ENCODE assay signal across 8 mouse cellular contexts in genomic region chr14:25464611-25465307, GRCm38 (mm10). TPM values are rescaled to one million over a fixed set of nuclear protein-coding genes. Genes with fewer than 3 reads are reported as not detected.
DNase-seq lines count a peak whose midpoint lies in the region; ATAC-seq and TF ChIP-seq lines count a peak whose summit lies in the region.
"Had no signal": no experiment of that assay in that cellular context is flagged by ENCODE, and none has a peak within 500 bp of the region (broad histone marks: within the 10 kb centered on the region; RNA-seq: fewer than 3 reads in every experiment).

No protein-coding gene starts in this region.

- peak overlapping the region; percentile 21; the same call in 1 of the 2 replicates for H3K9ac ChIP-seq in lung, embryonic 16.5 days (ENCODE audit: low read length)
- H3K9ac ChIP-seq in forebrain, embryonic 12.5 days, result peak overlapping the region; percentile 33
- no peak overlapping the region for H3K9ac ChIP-seq in liver, embryonic 11.5 days (ENCODE audit: low read depth, low read length)
- H3K9ac ChIP-seq: lung, embryonic 14.5 days had no signal

- H3K9me3 ChIP-seq in lung, embryonic 16.5 days (ENCODE audit: control insufficient read depth, low read length), result no peaks in the 10 kb centered on the region
- no peaks in the 10 kb centered on the region for H3K9me3 ChIP-seq in forebrain, embryonic 12.5 days
- H3K9me3 ChIP-seq in liver, embryonic 11.5 days (ENCODE audit: control insufficient read depth, low read length), result no peaks in the 10 kb centered on the region

- no peak for DNase-seq in lung, postnatal 14 days
- DNase-seq in liver, embryonic 11.5 days (ENCODE audit: low spot score), result no peak
- DNase-seq in gastrocnemius, postnatal 14 days, result no peak
- no peak for DNase-seq in left cerebral cortex, adult 9 months (ENCODE audit: low spot score in 2 of 2)

- WGBS in lung, embryonic 16.5 days, result 51% methylated on average over 8 of the region's 8 CpGs
- 27% methylated on average over 8 of the region's 8 CpGs for WGBS in forebrain, embryonic 12.5 days
- 41% methylated on average over 8 of the region's 8 CpGs for WGBS in liver, embryonic 11.5 days
- 26% methylated on average over 8 of the region's 8 CpGs for WGBS in small intestine, adult 2 months

- H3K4me2 ChIP-seq in lung, embryonic 16.5 days (ENCODE audit: low read depth, low read length), result no peak overlapping the region
- H3K4me2 ChIP-seq in forebrain, embryonic 12.5 days, result peak overlapping the region; percentile 19
- H3K4me2 ChIP-seq in liver, embryonic 11.5 days, result peak overlapping the region; percentile 20; the same call in 1 of the 2 replicates

- H3K27ac ChIP-seq in lung, embryonic 16.5 days (ENCODE audit: low read length), result no peak overlapping the region
- peak overlapping the region; percentile 46; the same call in 1 of the 2 replicates for H3K27ac ChIP-seq in forebrain, embryonic 12.5 days
- H3K27ac ChIP-seq in liver, embryonic 11.5 days (ENCODE audit: low read depth, low read length), result peak overlapping the region; percentile 16; the same call in 1 of the 2 replicates
- H3K27ac ChIP-seq in small intestine, adult 2 months (ENCODE audit: insufficient read depth, low read depth, low read length), result peak overlapping the region; percentile 91

- ATAC-seq in lung, embryonic 16.5 days (ENCODE audit: low read depth), result peak; percentile 8; the same call in 1 of the 2 replicates
- ATAC-seq in forebrain, embryonic 12.5 days (ENCODE audit: low FRiP score), result no peak
- ATAC-seq in liver, embryonic 11.5 days (replicated peaks; ENCODE audit: low FRiP score), result peak; percentile 49

- H3K4me1 ChIP-seq in lung, embryonic 16.5 days (replicated peaks; ENCODE audit: control insufficient read depth, insufficient read depth, low read length), result peaks cover 71% of the 10 kb centered on the region
- peaks cover 87% of the 10 kb centered on the region for H3K4me1 ChIP-seq in forebrain, embryonic 12.5 days
- peaks cover 77% of the 10 kb centered on the region for H3K4me1 ChIP-seq in liver, embryonic 11.5 days (replicated peaks; ENCODE audit: control insufficient read depth, insufficient read depth, low read length)
- peaks cover 53% of the 10 kb centered on the region; the same call in 1 of the 2 replicates for H3K4me1 ChIP-seq in small intestine, adult 2 months (ENCODE audit: control insufficient read depth, insufficient read depth, insufficient read length, low read length)

- TF ChIP-seq POLR2A in small intestine, adult 2 months (IDR thresholded peaks at IDR 0.05; ENCODE audit: low read depth, low read length), result no peak

- no peak for TF ChIP-seq CTCF in small intestine, adult 2 months (IDR thresholded peaks at IDR 0.05; ENCODE audit: extremely low read depth, insufficient read length, insufficient replicate concordance, low read depth, low read length)

- no peaks in the 10 kb centered on the region for H3K36me3 ChIP-seq in lung, embryonic 16.5 days (ENCODE audit: control insufficient read depth, insufficient read depth, low read length)
- H3K36me3 ChIP-seq in forebrain, embryonic 12.5 days (replicated peaks), result no peaks in the 10 kb centered on the region
- H3K36me3 ChIP-seq in liver, embryonic 11.5 days (ENCODE audit: control insufficient read depth, insufficient read depth, low read length), result no peaks in the 10 kb centered on the region
- no peaks in the 10 kb centered on the region for H3K36me3 ChIP-seq in small intestine, adult 2 months (ENCODE audit: control insufficient read depth, insufficient read depth, low read length)

- H3K4me3 ChIP-seq in lung, embryonic 16.5 days (ENCODE audit: low read length), result no peak overlapping the region
- no peak overlapping the region for H3K4me3 ChIP-seq in forebrain, embryonic 12.5 days (replicated peaks)
- H3K4me3 ChIP-seq in liver, embryonic 11.5 days (ENCODE audit: low read depth, low read length), result no peak overlapping the region
- peak overlapping the region; percentile 14 for H3K4me3 ChIP-seq in small intestine, adult 2 months (ENCODE audit: low read depth, low read length)

- intact Hi-C loops in gastrocnemius, postnatal 14 days (cut with DNase I; ENCODE audit: low total_unique reads), result loop anchor here (10.0 kb wide), 1 partner anchor 50 kb away; no protein-coding TSS in a partner anchor

- H3K27me3 ChIP-seq in lung, embryonic 16.5 days (ENCODE audit: control insufficient read depth, insufficient read depth, low read depth, low read length), result no peaks in the 10 kb centered on the region
- H3K27me3 ChIP-seq in forebrain, embryonic 12.5 days, result no peaks in the 10 kb centered on the region
- no peaks in the 10 kb centered on the region for H3K27me3 ChIP-seq in liver, embryonic 11.5 days (replicated peaks; ENCODE audit: control insufficient read depth, insufficient read depth, low read length)
- H3K27me3 ChIP-seq in small intestine, adult 2 months (ENCODE audit: control insufficient read depth, insufficient read depth, low read length), result no peaks in the 10 kb centered on the region

RNA-seq across cellular contexts. Expression of gene Zmiz1, which starts 5.8 kb away (rescaled TPM):
- 20.4 and 22.4 TPM in 2 replicates for polyA plus RNA-seq in lung, embryonic 16.5 days (2015; fragmentation: Nextera tagmentation; extraction: Ambion mirVana)
- polyA plus RNA-seq in forebrain, embryonic 12.5 days (2016; fragmentation: Nextera tagmentation; extraction: Ambion mirVana), result 64.1 and 68.3 TPM in 2 replicates
- 27.5 and 31.0 TPM in 2 replicates for polyA plus RNA-seq in liver, embryonic 11.5 days (2014; fragmentation: Nextera tagmentation; extraction: Ambion mirVana)
- polyA plus RNA-seq in small intestine, adult 2 months (2012; rRNA removed), result 35.0 and 91.5 TPM in 2 replicates
- total RNA-seq in gastrocnemius, postnatal 14 days (2021), result 10 to 100 TPM; 30.3 to 36.0 TPM
